9 mouse cellular contexts compared by ENCODE assay signal in the genomic region with DNA sequence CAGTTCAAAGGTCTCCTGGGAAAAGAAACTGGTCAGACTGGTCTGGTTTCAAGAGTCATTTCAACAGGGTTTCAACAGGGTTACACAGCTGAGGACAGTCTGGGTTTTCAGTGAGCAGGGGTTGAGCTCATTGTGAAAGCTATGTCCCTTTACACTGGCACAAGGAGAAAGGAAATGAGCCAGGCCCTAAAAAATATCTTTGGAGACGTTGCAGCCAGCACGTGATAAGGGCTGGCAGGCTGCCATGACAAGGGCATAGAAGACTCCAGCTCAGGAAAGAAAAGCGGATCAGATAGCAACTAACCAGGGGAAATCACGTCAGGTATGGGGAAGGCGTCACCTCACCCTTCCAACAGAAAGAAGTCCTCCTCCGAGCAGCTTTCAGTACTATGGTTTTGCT. TPM values are rescaled to one million over a fixed set of nuclear protein-coding genes. Genes with fewer than 3 reads are reported as not detected.
DNase-seq lines count a peak whose midpoint lies in the region; ATAC-seq and TF ChIP-seq lines count a peak whose summit lies in the region.
"Had no signal": no experiment of that assay in that cellular context is flagged by ENCODE, and none has a peak within 500 bp of the region (broad histone marks: within the 10 kb centered on the region; RNA-seq: fewer than 3 reads in every experiment).

No protein-coding gene starts in this region.

- no peaks in the 10 kb centered on the region for H3K27me3 ChIP-seq in hindbrain, postnatal 0 days (ENCODE audit: insufficient read depth, low read length)
- no peaks in the 10 kb centered on the region; the same call in 1 of the 2 replicates for H3K27me3 ChIP-seq in hindbrain, embryonic 13.5 days
- H3K27me3 ChIP-seq in kidney, embryonic 15.5 days: no peaks in the 10 kb centered on the region
- H3K27me3 ChIP-seq: limb, embryonic 12.5 days had no signal

- H3K4me3 ChIP-seq in hindbrain, postnatal 0 days (ENCODE audit: low read length): no peak overlapping the region
- H3K4me3 ChIP-seq in hindbrain, embryonic 13.5 days: no peak overlapping the region
- no peak overlapping the region for H3K4me3 ChIP-seq in kidney, embryonic 15.5 days (replicated peaks)
- H3K4me3 ChIP-seq in macrophage (ENCODE audit: inconsistent target): peak overlapping the region; percentile 19; the same call in 1 of the 2 replicates
- H3K4me3 ChIP-seq: limb, embryonic 12.5 days had no signal

- no peaks in the 10 kb centered on the region for H3K79me2 ChIP-seq in macrophage (ENCODE audit: inconsistent target)

- no peaks in the 10 kb centered on the region for H3K36me3 ChIP-seq in hindbrain, postnatal 0 days (ENCODE audit: insufficient read depth, low read length)
- H3K36me3 ChIP-seq in hindbrain, embryonic 13.5 days: no peaks in the 10 kb centered on the region
- H3K36me3 ChIP-seq in kidney, embryonic 15.5 days: 0 out of 2 replicates have a peak, but pooled peaks cover 3% of the 10 kb centered on the region
- H3K36me3 ChIP-seq in macrophage (ENCODE audit: inconsistent target): no peaks in the 10 kb centered on the region
- H3K36me3 ChIP-seq: limb, embryonic 12.5 days had no signal

- no peak overlapping the region for H3K27ac ChIP-seq in hindbrain, postnatal 0 days
- H3K27ac ChIP-seq in hindbrain, embryonic 13.5 days: no peak overlapping the region
- H3K27ac ChIP-seq in kidney, embryonic 15.5 days: peak overlapping the region; percentile 65; the same call in 1 of the 2 replicates
- peak overlapping the region; percentile 96 for H3K27ac ChIP-seq in macrophage
- H3K27ac ChIP-seq: limb, embryonic 12.5 days had no signal

- H3K4me1 ChIP-seq in hindbrain, postnatal 0 days (ENCODE audit: insufficient read depth, low read length): no peaks in the 10 kb centered on the region
- peaks cover 5% of the 10 kb centered on the region; the same call in 1 of the 2 replicates for H3K4me1 ChIP-seq in hindbrain, embryonic 13.5 days (replicated peaks)
- peaks cover 13% of the 10 kb centered on the region for H3K4me1 ChIP-seq in kidney, embryonic 15.5 days
- H3K4me1 ChIP-seq: limb, embryonic 12.5 days had no signal

- peak; percentile 50 for DNase-seq in hindbrain, postnatal 0 days (ENCODE audit: low spot score)
- DNase-seq in adrenal gland, adult 2 months: peak; percentile 86
- peak; percentile 98 for DNase-seq in heart, adult 11 months
- DNase-seq in cerebellum, adult 9-10 months: no peak

- ATAC-seq in hindbrain, postnatal 0 days: no peak
- no peak for ATAC-seq in hindbrain, embryonic 13.5 days (ENCODE audit: low FRiP score)
- peak; percentile 55 for ATAC-seq in kidney, embryonic 15.5 days (replicated peaks; ENCODE audit: low FRiP score)
- no peak for ATAC-seq in CD4-positive, CD25-positive, alpha-beta regulatory T cell, adult 4 months

- TF ChIP-seq CTCF in hindbrain, postnatal 0 days (IDR thresholded peaks at IDR 0.05; ENCODE audit: low read depth): no peak

- H3K9me3 ChIP-seq in hindbrain, postnatal 0 days (ENCODE audit: low read length): no peaks in the 10 kb centered on the region
- no peaks in the 10 kb centered on the region for H3K9me3 ChIP-seq in hindbrain, embryonic 13.5 days
- no peaks in the 10 kb centered on the region for H3K9me3 ChIP-seq in kidney, embryonic 15.5 days (replicated peaks)
- H3K9me3 ChIP-seq: limb, embryonic 12.5 days had no signal

- WGBS in hindbrain, postnatal 0 days: 49% methylated on average over 6 of the region's 6 CpGs
- 72% methylated on average over 6 of the region's 6 CpGs for WGBS in hindbrain, embryonic 13.5 days
- WGBS in kidney, embryonic 15.5 days: 47% methylated on average over 6 of the region's 6 CpGs
- WGBS in macrophage (ENCODE audit: missing documents): 2% methylated on average over 6 of the region's 6 CpGs

- no peak overlapping the region for H3K4me2 ChIP-seq in hindbrain, postnatal 0 days (ENCODE audit: low read depth, low read length)
- H3K4me2 ChIP-seq in hindbrain, embryonic 13.5 days: no peak overlapping the region
- no peak overlapping the region for H3K4me2 ChIP-seq in kidney, embryonic 15.5 days
- H3K4me2 ChIP-seq: limb, embryonic 12.5 days had no signal

- no peak overlapping the region for H3K9ac ChIP-seq in hindbrain, postnatal 0 days (replicated peaks; ENCODE audit: low read length)
- no peak overlapping the region for H3K9ac ChIP-seq in hindbrain, embryonic 13.5 days
- H3K9ac ChIP-seq in kidney, embryonic 15.5 days: no peak overlapping the region
- H3K9ac ChIP-seq: limb, embryonic 12.5 days had no signal

RNA-seq across cellular contexts. Expression of gene Gipc2, which starts 43.9 kb away (rescaled TPM):
- 3.1 and 6.7 TPM in 2 replicates for total RNA-seq in hindbrain, postnatal 0 days (2014; rRNA removed)
- polyA plus RNA-seq in hindbrain, postnatal 0 days (2015; fragmentation: Nextera tagmentation; extraction: Ambion mirVana): 12.8 and 15.6 TPM in 2 replicates
- polyA plus RNA-seq in hindbrain, embryonic 13.5 days (2015; fragmentation: Nextera tagmentation; extraction: Ambion mirVana): 8.4 and 9.2 TPM in 2 replicates
- 1 to 10 TPM in 1 of 2 experiments, under 1 TPM in 1; 0.52 to 1.1 TPM for total RNA-seq in adrenal gland, adult 2 months (2021)
- 0.11 and 0.20 TPM in 2 replicates for polyA plus RNA-seq in adrenal gland, adult 2 months (2012; rRNA removed)
- 25.4 and 30.4 TPM in 2 replicates for polyA plus RNA-seq in kidney, embryonic 15.5 days (2015; fragmentation: Nextera tagmentation; extraction: Ambion mirVana)
- 1 to 10 TPM in 3 of 26 experiments, not detected in 23; 1.0 to 1.8 (median 1.2) TPM for total RNA-seq in macrophage (2018; cell fraction: chromatin; rRNA removed)
- under 1 TPM in 17 of 26 experiments, not detected in 9; 0.13 to 0.49 (median 0.29) TPM for total RNA-seq in macrophage (2018; cell fraction: cytosol; rRNA removed)
- 1 to 10 TPM in 1 of 26 experiments, under 1 TPM in 1, not detected in 24; 0.52 to 2.3 TPM for total RNA-seq in macrophage (2018; cell fraction: nucleus; rRNA removed)
- 0.21 to 0.29 TPM in 2 of 3 replicates, not detected in the other for polyA plus RNA-seq in macrophage (2018)
- polyA plus RNA-seq in CD4-positive, CD25-positive, alpha-beta regulatory T cell, adult 4 months (2017; shearing (Covaris generic)): not detected

Comparison
In these comparisons a context has a peak if more than half of its experiments do, and no peak if none do; other contexts are left out.
1. H3K27ac ChIP-seq: peak in kidney, embryonic 15.5 days (single experiment) and macrophage (single experiment); none in hindbrain, postnatal 0 days (single experiment) and hindbrain, embryonic 13.5 days (single experiment).